Mouse (Mus musculus): ENCODE measurements around the gene Dscaml1. TPM values are rescaled to one million over a fixed set of nuclear protein-coding genes. Genes with fewer than 3 reads are reported as not detected.

The Dscaml1 gene
- polyA plus RNA-seq, 1 experiment from 2014 or later, result 1.3 TPM

Other genes starting within 250 kb of the Dscaml1 start
- 5.4 and 6.7 TPM in 2 replicates for gene BC049352, start 244.6 kb upstream of the Dscaml1 start, polyA plus RNA-seq (2015; fragmentation: Nextera tagmentation; extraction: Ambion mirVana)
- gene Tmprss4, start 222.5 kb upstream of the Dscaml1 start, polyA plus RNA-seq (2015; fragmentation: Nextera tagmentation; extraction: Ambion mirVana), result 14.1 and 16.6 TPM in 2 replicates
- gene Il10ra, start 157.5 kb upstream of the Dscaml1 start, polyA plus RNA-seq (2015; fragmentation: Nextera tagmentation; extraction: Ambion mirVana), result 1.4 and 1.7 TPM in 2 replicates
- 10.9 and 11.7 TPM in 2 replicates for gene Tmprss13, start 107.5 kb upstream of the Dscaml1 start, polyA plus RNA-seq (2015; fragmentation: Nextera tagmentation; extraction: Ambion mirVana)
- 77.4 and 77.5 TPM in 2 replicates for gene Fxyd6, start 56.4 kb upstream of the Dscaml1 start, polyA plus RNA-seq (2015; fragmentation: Nextera tagmentation; extraction: Ambion mirVana)
- 5.3 and 6.8 TPM in 2 replicates for gene Fxyd2, start 27.0 kb upstream of the Dscaml1 start, polyA plus RNA-seq (2015; fragmentation: Nextera tagmentation; extraction: Ambion mirVana)